Mouse (Mus musculus) embryonic facial prominence, embryonic 15.5 days (tissue): ENCODE measurements around the gene Slc25a48. TPM values are rescaled to one million over a fixed set of nuclear protein-coding genes. Genes with fewer than 3 reads are reported as not detected.

Experiments
- ATAC-seq: fragments of 200-750 bp; cut with Nextera tagmentation; 2 replicates; pipeline ENCODE4 v1.8.0; 2017; ENCODE audit warnings: low read depth, moderate TSS enrichment; ENCODE audit not compliant: insufficient number of reproducible peaks, low FRiP score, low TSS enrichment
- H3K27ac ChIP-seq: fragments of 300-500 bp; sonication (generic); replicated peaks from 2 replicates; pipeline ENCODE4 v1.5.1; 2015; ENCODE audit warnings: mild to moderate bottlenecking, inconsistent platforms
- H3K27me3 ChIP-seq: fragments of 300-500 bp; sonication (generic); 2 replicates; pipeline ENCODE4 v1.6.1; 2015; ENCODE audit warnings: inconsistent platforms
- H3K36me3 ChIP-seq: fragments of 300-500 bp; sonication (generic); 2 replicates; pipeline ENCODE4 v1.6.1; 2015; ENCODE audit warnings: mild to moderate bottlenecking, inconsistent platforms
- H3K4me1 ChIP-seq: fragments of 300-500 bp; sonication (generic); 2 replicates; pipeline ENCODE4 v1.6.1; 2015; ENCODE audit warnings: inconsistent platforms
- H3K4me2 ChIP-seq: fragments of 300-500 bp; sonication (generic); replicated peaks from 2 replicates; pipeline ENCODE4 v1.6.1; 2015; ENCODE audit warnings: mild to moderate bottlenecking, inconsistent platforms
- H3K4me3 ChIP-seq: fragments of 300-500 bp; sonication (generic); replicated peaks from 2 replicates; pipeline ENCODE4 v1.5.1; 2015; ENCODE audit warnings: mild to moderate bottlenecking, inconsistent platforms
- H3K9ac ChIP-seq: fragments of 300-500 bp; sonication (generic); 2 replicates; pipeline ENCODE4 v1.6.1; 2015; ENCODE audit warnings: inconsistent platforms
- H3K9me3 ChIP-seq: fragments of 300-500 bp; sonication (generic); replicated peaks from 2 replicates; pipeline ENCODE4 v1.6.1; 2016; ENCODE audit warnings: inconsistent platforms
- WGBS: fragments of 180-500 bp; shearing (Covaris S2); methylation state at CpG from one replicate; pipeline ENCODE4 v1.1.7; 2015; 5-methylcytosine and 5-hydroxymethylcytosine counted together
- polyA plus RNA-seq: library from polyadenylated mRNA; unstranded; fragments of >200 nt; fragmentation: Nextera tagmentation; extraction: Ambion mirVana; gene quantifications from 2 replicates; pipeline ENCODE4 v1.2.1, GENCODE M21; 2015

Slc25a48 gene
- polyA plus RNA-seq, 1 experiment from 2014 or later: 1.2 TPM

DNA sequence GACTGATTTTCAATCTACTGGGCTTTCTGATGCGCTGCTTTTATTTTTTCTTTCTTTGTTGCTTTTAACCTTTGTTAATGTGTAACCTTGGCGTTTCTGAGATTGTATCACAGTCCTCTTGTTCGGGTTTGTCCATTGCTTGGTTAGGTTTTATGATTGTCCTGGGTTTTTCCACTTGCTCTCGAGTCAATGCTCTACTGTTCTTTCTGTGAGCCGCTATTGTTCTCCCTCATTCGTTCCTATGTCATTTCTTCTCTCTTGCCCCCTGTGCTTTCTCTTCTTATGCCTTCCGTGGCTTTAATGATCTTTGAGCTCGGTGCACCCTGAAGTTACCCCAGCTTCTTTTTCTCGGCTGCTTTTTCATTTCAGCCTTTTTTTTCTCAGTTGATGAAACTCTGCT is 19.8 kb downstream of the Slc25a48 start:
- no peak overlapping the region for H3K27ac ChIP-seq
- no peaks in the 10 kb centered on the region for H3K9me3 ChIP-seq
- WGBS: 38% methylated on average over 9 of the region's 9 CpGs
- no peaks in the 10 kb centered on the region for H3K4me1 ChIP-seq
- no peaks in the 10 kb centered on the region for H3K27me3 ChIP-seq
- no peaks in the 10 kb centered on the region for H3K36me3 ChIP-seq
- no peak overlapping the region for H3K4me3 ChIP-seq
- no peak overlapping the region for H3K9ac ChIP-seq
- no peak overlapping the region for H3K4me2 ChIP-seq
- no peak for ATAC-seq

DNA sequence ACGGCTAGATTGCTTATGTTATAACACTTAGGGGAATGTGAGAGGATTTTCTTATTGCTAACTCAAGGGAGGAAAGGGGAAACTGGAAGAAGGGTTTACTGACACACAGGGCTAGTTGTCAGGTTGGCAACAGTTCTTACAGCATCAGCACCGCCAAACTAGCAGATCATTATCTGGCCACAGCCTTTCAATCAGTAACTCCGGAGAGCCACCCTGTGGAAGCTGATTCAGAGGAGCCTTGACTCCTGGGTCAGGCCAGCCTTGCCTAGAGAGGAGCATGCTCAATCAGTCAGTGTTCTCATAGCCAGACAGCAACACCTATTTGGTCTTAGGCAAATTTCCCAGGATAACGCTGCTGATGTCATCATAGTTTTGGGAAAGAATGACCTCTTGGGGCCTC is 23.3 kb downstream of the Slc25a48 start:
- ATAC-seq: no peak
- no peak overlapping the region for H3K27ac ChIP-seq
- WGBS: 80% methylated on average over 4 of the region's 4 CpGs

DNA sequence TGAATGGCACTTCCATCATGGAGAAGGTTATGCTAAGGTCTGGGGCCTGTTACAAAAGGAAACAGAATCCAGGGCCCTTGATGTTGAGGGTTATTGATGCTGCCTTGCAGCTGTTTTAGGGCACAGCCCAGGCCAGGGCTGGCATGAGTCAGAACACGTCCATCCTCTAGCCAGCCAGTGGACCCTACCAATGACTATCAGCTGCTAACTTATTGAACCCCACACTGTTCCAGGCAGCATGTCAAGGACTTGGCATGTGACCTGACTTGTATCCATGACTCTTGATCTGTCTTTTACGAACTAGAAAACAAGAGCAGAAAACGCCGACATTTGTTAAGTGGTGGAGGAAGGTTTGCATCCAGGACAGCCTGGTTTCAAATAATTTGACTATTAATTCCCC is 24.6 kb downstream of the Slc25a48 start:
- ATAC-seq: no peak
- H3K36me3 ChIP-seq: no peaks in the 10 kb centered on the region
- 81% methylated on average over 4 of the region's 4 CpGs for WGBS
- no peaks in the 10 kb centered on the region for H3K27me3 ChIP-seq
- no peaks in the 10 kb centered on the region for H3K4me1 ChIP-seq
- H3K27ac ChIP-seq: no peak overlapping the region
- no peak overlapping the region for H3K4me2 ChIP-seq
- H3K9ac ChIP-seq: no peak overlapping the region
- no peak overlapping the region for H3K4me3 ChIP-seq
- no peaks in the 10 kb centered on the region for H3K9me3 ChIP-seq

More for the DNA sequence above, 23.3 kb downstream of the Slc25a48 start:
- H3K4me1 ChIP-seq: no peaks in the 10 kb centered on the region
- H3K27me3 ChIP-seq: no peaks in the 10 kb centered on the region
- no peaks in the 10 kb centered on the region for H3K36me3 ChIP-seq
- no peak overlapping the region for H3K4me3 ChIP-seq
- no peak overlapping the region for H3K9ac ChIP-seq
- no peaks in the 10 kb centered on the region for H3K9me3 ChIP-seq
- no peak overlapping the region for H3K4me2 ChIP-seq

DNA sequence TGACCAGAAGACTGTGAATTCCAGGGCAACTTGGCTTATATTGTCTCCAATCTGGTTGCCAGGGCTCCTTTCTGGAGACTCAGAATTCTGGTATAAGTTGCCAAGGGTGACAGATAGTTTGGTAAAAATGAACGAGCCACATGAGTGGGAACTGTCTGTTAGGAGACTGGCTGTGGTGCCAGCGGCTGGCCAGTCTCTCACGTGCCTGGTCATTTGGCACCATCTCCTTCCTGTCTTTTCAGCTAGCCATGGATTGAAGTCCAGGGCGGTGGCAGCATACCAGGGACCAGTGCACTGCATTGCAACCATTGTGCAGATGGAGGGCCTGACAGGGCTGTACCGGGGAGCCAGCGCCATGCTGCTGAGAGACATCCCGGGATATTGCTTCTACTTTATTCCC is 25.1 kb downstream of the Slc25a48 start:
- H3K9ac ChIP-seq: no peak overlapping the region
- H3K4me3 ChIP-seq: no peak overlapping the region
- no peaks in the 10 kb centered on the region for H3K9me3 ChIP-seq
- no peak overlapping the region for H3K27ac ChIP-seq
- no peak overlapping the region for H3K4me2 ChIP-seq
- H3K4me1 ChIP-seq: no peaks in the 10 kb centered on the region
- no peaks in the 10 kb centered on the region for H3K36me3 ChIP-seq
- ATAC-seq: no peak
- WGBS: 91% methylated on average over 7 of the region's 7 CpGs
- H3K27me3 ChIP-seq: no peaks in the 10 kb centered on the region

DNA sequence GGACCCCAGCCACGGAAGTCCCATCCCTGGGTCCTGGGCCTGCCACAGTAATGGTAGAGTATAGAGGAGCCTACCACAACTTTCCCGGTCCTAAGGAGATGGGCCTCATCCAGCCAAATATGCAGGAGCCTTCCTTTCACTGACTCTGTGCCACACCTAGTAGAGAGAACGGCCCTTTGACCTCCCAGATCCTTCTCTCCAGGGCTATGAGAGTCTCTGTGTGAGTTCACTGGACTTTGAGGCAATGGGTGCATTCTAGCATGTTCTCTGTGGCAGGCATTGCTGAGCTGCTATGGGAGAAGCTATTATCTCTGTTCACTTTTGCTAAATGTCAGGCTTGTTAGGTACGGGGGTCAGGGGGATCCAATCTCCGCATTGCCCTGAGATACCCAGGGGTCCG is 25.6 kb downstream of the Slc25a48 start:
- Histone ChIP-seq H3K4me3 (no peak overlapping the region), H3K9me3 (no peaks in the 10 kb centered on the region), H3K9ac (no peak overlapping the region), H3K4me2 (no peak overlapping the region), H3K27ac (no peak overlapping the region), H3K4me1 (no peaks in the 10 kb centered on the region), H3K27me3 (no peaks in the 10 kb centered on the region), H3K36me3 (no peaks in the 10 kb centered on the region)
- 84% methylated on average over 6 of the region's 6 CpGs for WGBS
- no peak for ATAC-seq

DNA sequence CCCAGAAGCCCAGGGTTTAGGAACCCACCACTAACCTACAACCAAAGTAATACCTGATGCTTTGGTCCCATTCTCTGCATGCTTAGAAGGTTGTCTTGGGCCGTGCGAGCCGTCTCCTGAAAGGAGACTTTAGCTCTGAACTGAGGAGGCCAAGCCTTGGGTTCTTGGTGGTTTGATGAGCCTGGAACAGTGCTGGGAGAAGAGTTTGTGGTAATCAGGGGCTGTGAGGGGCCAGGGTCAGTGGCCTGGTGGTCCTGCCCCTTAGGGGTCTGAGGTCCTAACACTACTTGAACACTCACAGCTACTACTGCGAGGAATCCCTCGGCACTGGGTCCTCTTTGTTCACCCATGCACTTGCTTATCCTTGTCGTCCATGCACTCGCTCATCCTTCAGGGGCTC is 29.6 kb downstream of the Slc25a48 start:
- ATAC-seq: no peak
- Histone ChIP-seq H3K27ac (no peak overlapping the region), H3K4me1 (peaks cover 3% of the 10 kb centered on the region; the same call in 1 of the 2 replicates), H3K4me2 (no peak overlapping the region), H3K36me3 (no peaks in the 10 kb centered on the region), H3K9me3 (no peaks in the 10 kb centered on the region), H3K9ac (no peak overlapping the region), H3K27me3 (no peaks in the 10 kb centered on the region), H3K4me3 (no peak overlapping the region)
- WGBS: 93% methylated on average over 7 of the region's 7 CpGs

DNA sequence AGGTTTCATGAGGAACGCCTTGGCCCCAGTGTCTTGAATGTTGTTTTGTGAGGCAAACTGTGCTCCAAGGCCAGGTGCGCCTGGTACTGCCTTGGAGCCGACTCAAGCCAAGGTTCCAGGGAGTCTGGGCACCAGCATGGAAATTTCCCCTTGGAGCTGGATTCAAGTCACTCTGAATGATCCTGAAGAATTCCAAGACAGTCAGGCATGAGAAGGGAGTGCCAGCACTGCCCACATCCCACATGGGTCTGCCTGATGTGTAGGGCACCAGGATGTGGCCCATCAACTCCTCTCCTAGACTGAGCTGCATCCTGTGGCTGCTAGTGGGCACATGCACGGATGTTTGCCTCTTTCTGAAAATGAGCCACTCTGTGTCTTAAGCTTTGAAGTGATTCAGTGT is 30.4 kb downstream of the Slc25a48 start:
- Histone ChIP-seq H3K4me3 (no peak overlapping the region), H3K4me2 (no peak overlapping the region), H3K36me3 (no peaks in the 10 kb centered on the region), H3K27me3 (no peaks in the 10 kb centered on the region), H3K4me1 (peaks cover 3% of the 10 kb centered on the region; the same call in 1 of the 2 replicates), H3K9me3 (no peaks in the 10 kb centered on the region), H3K27ac (no peak overlapping the region), H3K9ac (no peak overlapping the region)
- 88% methylated on average over 4 of the region's 4 CpGs for WGBS
- ATAC-seq: no peak

DNA sequence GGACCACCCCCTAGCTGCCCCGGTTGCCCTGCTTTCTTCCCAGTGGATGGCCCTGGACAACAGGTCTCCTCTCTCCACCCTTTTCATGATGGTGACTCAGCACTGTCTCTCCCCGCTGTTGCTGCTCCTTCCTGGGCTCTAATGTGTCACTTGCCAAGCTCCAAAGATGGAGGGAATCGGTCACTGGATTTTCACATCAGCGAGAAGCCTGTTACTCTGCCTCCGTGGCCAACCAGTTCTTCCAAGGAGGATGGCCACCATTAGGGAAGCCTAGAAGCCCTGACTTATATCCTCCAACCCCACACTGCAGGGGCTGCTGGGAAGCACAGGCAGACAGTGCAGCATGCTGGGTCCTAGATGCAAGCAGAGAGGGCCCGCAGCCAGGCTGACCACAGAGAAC is 33.1 kb downstream of the Slc25a48 start:
- Histone ChIP-seq H3K4me2 (no peak overlapping the region), H3K27ac (no peak overlapping the region), H3K4me1 (peaks cover 7% of the 10 kb centered on the region; the same call in 1 of the 2 replicates), H3K27me3 (peaks cover 5% of the 10 kb centered on the region; the same call in 1 of the 2 replicates), H3K9ac (no peak overlapping the region), H3K9me3 (no peaks in the 10 kb centered on the region), H3K36me3 (no peaks in the 10 kb centered on the region), H3K4me3 (no peak overlapping the region)
- ATAC-seq: no peak
- 87% methylated on average over 6 of the region's 6 CpGs for WGBS

DNA sequence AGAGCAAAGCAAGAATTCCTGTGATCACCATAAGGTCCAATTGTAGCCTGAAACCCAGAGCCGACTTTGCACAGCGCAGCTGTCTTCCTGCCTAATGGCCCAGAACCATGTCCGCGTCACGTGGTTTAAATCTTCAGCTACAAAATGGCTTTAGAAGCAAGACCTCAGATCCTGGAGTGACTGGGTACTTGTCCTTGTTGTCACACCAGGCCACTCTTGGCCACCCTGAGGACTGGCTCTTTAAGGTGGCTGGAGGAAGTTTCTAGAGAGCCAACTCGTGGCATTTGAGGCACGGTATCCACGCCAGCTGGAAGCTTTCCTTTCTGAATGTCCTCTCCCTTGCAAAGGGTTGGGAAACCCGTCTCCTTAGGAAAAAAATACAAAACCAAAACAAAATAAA is 33.8 kb downstream of the Slc25a48 start:
- ATAC-seq: no peak
- H3K9ac ChIP-seq: no peak overlapping the region
- H3K36me3 ChIP-seq: no peaks in the 10 kb centered on the region
- H3K4me1 ChIP-seq: peaks cover 9% of the 10 kb centered on the region
- H3K27me3 ChIP-seq: peaks cover 5% of the 10 kb centered on the region; the same call in 1 of the 2 replicates
- WGBS: 58% methylated on average over 9 of the region's 9 CpGs
- H3K9me3 ChIP-seq: no peaks in the 10 kb centered on the region
- H3K4me3 ChIP-seq: no peak overlapping the region
- no peak overlapping the region for H3K4me2 ChIP-seq
- H3K27ac ChIP-seq: no peak overlapping the region

DNA sequence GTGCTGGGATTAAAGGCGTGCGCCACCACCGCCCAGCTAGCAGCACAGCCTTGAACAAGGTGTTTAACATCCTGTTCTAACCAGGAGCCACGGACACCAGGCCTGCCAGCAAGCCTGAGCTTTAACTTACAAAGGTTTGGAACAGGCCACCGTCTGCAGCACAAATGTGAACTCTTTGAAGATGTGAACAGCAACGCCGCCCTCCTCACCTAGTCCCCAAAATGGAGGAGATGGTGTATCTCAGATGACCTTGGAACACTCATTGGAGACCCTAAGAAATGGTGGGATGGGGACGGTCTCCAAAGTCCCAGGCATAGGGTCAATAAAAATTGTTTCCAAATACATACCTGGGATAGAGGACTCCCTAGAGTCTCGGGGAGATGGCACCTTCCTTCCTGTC is 34.5 kb downstream of the Slc25a48 start:
- no peak overlapping the region for H3K9ac ChIP-seq
- H3K9me3 ChIP-seq: no peaks in the 10 kb centered on the region
- no peak for ATAC-seq
- no peaks in the 10 kb centered on the region for H3K36me3 ChIP-seq
- H3K27ac ChIP-seq: no peak overlapping the region
- no peak overlapping the region for H3K4me2 ChIP-seq
- H3K4me1 ChIP-seq: peaks cover 16% of the 10 kb centered on the region
- no peak overlapping the region for H3K4me3 ChIP-seq
- WGBS: 89% methylated on average over 9 of the region's 9 CpGs
- peaks cover 5% of the 10 kb centered on the region; the same call in 1 of the 2 replicates for H3K27me3 ChIP-seq

DNA sequence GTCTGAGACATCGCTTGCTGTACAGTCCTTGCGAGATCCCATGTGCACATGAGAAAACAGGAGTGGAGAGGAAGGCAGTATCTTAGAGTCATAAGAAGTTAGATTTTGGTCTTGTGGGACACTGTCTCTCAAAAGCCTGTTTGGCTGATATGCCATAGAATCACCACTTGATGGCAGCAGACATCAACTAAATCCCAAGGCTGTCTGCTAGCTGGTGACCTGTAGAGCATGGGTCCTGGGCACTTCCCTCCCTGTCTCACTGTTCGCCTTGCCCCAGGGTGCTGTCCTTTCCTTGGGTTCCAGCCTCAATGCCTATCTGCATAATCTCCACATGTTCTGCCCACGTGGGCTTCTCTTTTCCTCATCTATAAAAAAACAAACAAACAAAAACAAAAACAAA is 37.2 kb downstream of the Slc25a48 start:
- Histone ChIP-seq H3K4me3 (no peak overlapping the region), H3K36me3 (no peaks in the 10 kb centered on the region), H3K9me3 (no peaks in the 10 kb centered on the region), H3K27ac (no peak overlapping the region), H3K4me2 (no peak overlapping the region), H3K4me1 (peaks cover 16% of the 10 kb centered on the region), H3K9ac (no peak overlapping the region), H3K27me3 (peaks cover 5% of the 10 kb centered on the region; the same call in 1 of the 2 replicates)
- WGBS: 30% methylated on average over 4 of the region's 4 CpGs
- ATAC-seq: no peak

DNA sequence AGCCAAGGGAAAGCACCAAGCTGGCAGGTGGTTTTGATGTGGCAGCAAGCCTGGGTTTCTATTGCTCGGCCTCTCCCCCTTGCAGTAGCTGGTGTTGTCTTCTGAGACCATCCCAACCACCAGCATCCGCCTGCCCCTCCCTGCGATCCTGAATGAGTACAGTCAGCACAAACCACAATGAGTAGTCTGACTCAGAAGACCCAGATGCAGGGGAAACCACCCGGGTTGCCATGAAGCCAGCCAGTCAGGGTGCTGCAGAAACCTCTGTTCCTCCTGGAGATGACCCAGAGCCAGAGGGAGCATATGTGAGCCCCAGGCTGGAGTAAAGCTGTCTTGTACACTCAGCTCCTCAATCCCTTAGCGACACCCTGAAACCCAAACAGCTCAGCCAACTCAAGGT is 38.6 kb downstream of the Slc25a48 start:
- peaks cover 12% of the 10 kb centered on the region; the same call in 1 of the 2 replicates for H3K4me1 ChIP-seq
- no peak overlapping the region for H3K4me3 ChIP-seq
- no peaks in the 10 kb centered on the region for H3K36me3 ChIP-seq
- no peak for ATAC-seq
- peaks cover 5% of the 10 kb centered on the region; the same call in 1 of the 2 replicates for H3K27me3 ChIP-seq
- H3K27ac ChIP-seq: no peak overlapping the region
- H3K4me2 ChIP-seq: no peak overlapping the region
- 30% methylated on average over 5 of the region's 5 CpGs for WGBS
- no peak overlapping the region for H3K9ac ChIP-seq
- no peaks in the 10 kb centered on the region for H3K9me3 ChIP-seq
